Mouse (Mus musculus): ENCODE results near the gene Sfxn5.

The Sfxn5 gene

DNA sequence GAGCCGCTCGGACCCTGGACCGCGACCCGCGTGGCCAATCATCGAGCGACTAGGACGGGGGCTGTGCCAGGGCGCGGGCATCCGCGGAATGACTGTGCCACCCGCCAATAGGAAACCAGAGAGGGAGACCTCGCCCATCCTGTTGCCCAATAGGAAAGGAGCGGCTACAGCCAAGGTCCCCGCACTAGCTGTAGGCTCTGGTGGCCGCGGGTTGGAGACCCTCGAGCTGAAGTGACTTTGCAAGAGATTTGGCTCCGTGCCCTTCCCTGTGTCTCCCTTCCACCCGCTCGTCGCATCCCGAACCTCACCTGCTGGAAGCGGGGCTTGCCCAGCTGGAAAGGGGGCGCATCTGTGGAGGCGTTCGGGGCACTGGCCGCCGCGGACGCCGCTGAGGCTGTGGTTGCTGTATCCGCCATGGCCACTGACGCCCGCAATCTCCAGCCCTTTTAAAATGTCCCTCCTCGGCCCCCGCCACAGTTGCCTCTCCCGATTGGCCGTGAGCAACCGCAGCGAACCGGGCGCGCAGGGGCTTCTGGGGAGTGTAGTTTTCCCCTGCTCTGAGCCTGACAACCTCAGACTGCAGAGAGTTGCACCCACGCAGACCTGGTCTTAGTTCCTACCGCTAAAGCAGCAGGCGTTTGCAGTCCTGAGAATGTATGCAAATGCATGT, at the start of gene Sfxn5:
TSS of gene Sfxn5 (minus strand) at position 423 of the 670 bp plus-strand sequence.
- CTCF ChIA-PET = no interaction called here

DNA sequence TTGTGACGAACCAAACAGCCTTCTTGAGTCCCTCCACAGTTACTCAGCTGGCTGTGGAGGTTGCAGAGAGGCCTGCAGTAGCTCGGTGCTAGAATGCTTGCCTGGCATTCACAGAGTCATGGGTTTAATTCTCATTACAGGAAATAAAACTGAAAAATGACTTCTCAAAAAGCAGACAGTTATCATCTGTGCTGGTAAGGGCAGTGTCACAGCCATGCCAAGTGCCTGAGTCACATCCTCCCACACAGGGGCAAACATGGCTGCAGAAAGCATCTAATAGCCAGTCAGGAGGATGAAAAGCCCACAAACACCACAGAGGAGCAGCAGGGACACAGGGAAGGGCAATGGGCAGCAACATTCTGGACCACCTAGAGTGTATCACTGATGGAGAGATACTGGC, 49.6 kb upstream of the Sfxn5 start:
- CTCF ChIA-PET = no interaction called here

DNA sequence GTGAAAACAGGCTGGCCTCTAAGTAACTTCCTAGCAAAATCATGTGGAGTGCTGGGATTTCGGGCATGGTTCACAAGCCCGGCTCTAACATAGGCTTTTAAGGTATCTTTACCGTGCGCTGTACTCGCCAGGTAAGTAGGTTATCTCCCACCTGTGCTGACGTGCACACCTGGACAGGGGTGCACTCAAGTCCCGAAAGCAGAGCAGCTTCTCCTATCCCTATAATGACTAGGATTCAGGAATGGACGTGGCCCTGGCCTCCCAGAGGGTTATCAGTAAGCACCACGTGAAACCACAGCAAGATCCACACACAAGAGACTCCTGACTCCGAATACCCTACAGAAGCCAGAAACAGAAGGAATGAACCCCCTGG, 48.4 kb upstream of the Sfxn5 start:
- CTCF ChIA-PET = no interaction called here

DNA sequence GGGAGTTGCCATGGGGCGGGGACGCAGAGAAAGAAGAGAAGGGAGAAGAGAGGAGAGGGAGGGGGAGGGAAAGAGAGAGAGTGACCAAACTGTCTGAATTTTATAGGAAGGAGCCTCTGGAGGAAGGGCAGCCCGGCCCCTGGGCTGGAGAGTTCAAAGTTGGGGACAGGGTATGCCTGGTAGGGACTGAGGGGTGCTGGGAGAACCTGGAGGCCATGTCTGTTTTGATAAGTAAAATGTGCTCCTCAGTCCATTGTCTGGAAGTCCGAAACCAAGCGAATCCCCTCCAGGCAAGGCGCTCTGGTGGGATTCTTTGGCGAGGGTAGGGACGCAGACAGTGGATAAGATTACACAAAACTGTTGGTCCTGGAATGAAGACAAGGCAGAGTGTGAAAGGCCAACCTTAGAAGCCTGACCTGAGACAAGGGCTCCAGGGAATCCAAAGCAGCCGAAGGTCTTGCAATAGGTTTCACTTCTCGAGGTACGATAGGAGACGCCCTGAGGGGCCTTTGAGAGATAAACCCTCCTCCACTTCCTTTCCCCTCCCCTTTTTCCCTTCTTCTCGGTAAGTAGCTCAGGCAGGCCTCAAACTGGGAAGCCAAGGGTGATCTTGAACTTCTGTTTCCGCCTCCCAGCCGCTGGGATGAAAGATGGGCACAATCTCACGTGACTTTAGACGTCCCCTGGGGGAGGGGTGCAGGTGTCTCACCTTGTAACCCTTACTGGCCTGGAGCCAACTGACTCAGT, 47.9 kb upstream of the Sfxn5 start:
- CTCF ChIA-PET = interaction anchor here (0.7 to 0.8 kb wide), 3 partner anchors 14 to 103 kb away, joined by 3 to 6 read pairs (median 4); no protein-coding TSS in a partner anchor

DNA sequence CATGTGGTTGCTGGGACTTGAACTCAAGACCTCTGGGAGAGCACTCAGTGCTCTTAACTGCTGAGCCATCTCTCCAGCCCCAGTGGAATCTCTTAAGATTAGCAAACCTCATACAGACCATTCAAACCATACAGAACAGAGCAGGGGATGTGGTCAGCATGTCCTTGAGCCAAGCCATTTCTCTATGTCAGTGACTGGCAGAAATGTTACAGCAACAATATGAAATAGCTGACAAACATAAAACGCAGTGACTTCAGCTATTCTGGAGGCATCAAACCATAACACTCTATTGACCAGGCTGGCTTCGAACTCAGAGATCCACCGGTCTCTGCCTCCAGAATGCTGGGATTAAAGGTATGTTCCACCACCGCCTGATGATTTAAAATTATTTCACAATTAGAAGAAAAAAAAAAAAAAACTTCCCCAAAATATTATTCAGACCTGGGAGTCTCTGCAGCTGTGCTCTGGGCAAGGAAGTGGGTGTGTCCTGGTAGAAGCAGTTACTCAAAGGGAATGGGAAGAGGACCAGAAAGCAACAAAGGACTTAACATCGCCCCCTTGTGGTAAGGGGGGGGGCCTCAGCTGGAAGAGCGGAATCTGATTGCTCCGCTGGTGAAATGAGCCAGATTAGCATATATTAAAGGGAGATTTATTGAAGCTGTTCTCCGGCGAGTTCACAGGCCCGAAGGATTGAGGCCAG, 47.1 kb upstream of the Sfxn5 start:
- CTCF ChIA-PET = interaction anchor here (0.7 to 0.8 kb wide), 4 partner anchors 14 to 102 kb away, joined by 3 to 7 read pairs (median 5); no protein-coding TSS in a partner anchor

DNA sequence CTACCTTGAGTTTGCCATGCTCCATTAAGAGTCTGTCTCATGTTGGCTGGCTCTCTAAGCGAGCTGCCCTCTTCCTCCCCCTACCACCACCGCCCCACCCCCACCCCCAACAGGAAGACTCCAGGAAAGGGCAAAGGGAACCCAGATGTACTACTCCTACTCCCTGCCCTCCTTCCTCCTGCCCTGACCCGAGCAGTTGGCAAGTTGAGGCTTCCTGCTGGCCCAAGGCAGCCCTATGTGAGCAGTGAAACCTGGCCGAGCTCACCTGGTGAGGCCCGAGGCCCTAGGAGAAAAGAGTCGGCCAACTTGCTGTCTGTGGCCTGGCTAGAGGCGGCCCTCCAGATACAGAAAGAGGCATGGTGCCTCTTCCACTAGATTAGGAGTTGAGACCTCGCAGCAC, 45.4 kb upstream of the Sfxn5 start:
- CTCF ChIA-PET = interaction anchor here (0.7 kb wide), 1 partner anchor 1219 kb away, joined by 3 read pairs; no protein-coding TSS in a partner anchor

DNA sequence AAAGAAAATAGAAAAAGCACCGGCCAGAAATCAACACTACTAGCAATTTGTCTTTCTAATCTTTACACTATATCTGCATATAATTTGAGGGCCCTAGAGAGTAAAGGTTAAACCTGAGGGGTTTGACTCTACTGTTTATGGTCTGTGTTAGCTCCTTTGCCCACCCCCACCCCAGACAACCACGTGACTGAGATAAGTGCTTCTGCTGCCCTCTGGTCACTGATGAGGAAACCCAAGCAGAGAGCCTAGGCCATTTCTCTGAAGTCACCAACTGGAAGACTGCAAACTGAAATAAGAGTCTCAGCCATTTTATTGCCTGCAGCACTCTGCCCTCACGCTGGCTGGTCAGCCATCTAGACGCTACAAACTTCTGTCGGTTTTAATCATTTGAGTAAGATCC, 44.7 kb upstream of the Sfxn5 start:
- CTCF ChIA-PET = interaction anchor here (1.1 kb wide), 1 partner anchor 9 kb away, joined by 4 read pairs; no protein-coding TSS in a partner anchor

DNA sequence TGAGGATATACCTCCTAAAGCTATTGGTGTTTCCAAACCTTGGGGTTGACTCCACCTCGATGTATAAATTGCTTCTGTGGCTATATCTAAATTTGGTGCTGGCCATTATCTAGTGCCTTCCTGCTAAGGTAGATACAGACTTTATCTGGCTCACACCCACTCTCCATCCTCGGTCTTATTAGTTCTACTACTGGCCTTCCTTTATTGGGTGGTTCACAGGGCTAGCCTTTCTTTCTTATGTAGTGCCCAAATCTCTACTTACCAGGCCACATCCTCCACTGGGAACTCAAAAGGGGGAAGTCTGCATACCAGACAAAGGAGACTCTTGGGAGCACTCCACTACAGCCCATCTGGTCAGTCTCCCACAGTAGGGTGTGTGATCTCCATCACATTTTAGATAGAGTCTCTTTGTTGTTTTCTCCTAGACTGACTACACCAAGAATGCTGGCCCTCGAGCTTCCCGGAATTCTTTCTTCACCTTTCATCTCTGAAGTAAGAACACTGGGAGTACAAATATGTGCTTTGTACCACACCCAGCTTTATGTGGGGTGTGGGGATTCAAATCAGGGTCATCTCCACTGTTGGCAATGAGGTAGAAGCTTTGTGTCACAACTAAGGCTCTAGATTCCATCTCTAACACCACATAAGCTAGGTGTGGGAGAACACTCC, 44.0 kb upstream of the Sfxn5 start:
- CTCF ChIA-PET = interaction anchor here (0.6 to 1.1 kb wide), 2 partner anchors 10 to 20 kb away, joined by 3 to 4 read pairs; no protein-coding TSS in a partner anchor

DNA sequence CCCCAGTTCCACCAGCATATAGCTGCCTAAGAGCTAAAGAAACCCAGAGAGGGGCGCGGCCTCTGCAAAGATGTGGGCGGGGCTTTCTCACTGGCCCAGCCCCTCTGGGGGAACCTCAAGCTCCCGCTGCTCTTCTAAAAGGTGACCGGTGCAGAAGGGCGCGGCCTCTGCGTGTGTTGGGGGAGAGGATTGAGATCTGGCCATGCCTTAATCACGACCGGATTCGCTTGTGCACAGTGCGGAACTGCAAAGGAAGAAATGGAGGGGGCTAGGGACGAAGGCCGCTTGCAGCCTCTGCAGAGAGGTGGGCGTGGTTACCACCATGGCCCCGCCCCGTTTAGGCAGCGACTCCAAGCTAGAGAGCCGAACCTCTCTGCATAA, 41.5 kb upstream of the Sfxn5 start:
- CTCF ChIA-PET = no interaction called here

DNA sequence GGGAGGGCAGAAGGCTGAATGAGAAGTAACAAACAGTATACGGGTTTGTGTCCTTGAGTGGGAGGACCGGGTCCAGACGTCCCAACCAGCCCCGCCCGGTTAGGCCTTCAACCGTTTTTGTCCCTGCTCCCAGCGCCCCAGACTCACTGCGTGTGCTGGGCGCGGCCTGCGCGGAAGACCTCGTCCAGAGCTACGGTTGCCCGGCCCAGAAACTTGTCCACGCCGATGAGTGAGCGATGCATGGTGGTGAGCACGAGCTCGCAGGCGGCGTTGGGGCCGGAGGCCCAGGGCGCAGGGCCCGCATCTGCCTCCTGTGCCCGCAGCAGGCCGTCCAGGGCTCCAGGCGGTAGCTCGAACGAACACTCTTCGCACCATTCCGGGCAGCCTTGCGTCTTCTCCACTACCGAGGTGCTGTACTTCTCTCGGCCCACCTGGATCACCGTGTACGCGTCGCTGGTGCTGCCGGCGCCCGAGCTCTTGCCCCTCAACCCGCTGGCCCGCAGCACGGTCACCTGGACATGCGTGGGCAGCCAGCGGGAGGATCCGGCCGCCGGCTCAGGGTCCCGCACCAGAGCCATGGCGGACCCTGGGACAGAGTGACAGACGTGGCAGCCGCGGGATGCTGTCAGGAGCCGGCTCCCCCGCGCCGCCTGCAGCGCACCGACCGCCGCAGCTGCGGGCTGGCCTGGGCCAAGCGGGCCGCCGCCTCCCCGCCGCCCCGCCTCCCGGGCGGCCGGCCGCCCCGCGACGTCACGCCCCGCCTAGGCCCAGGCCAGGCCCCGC, 40.9 kb upstream of the Sfxn5 start, which contains the start of gene Rab11fip5:
TSS of gene Rab11fip5 (minus strand) at position 684 of the 783 bp plus-strand sequence.
- CTCF ChIA-PET = no interaction called here

DNA sequence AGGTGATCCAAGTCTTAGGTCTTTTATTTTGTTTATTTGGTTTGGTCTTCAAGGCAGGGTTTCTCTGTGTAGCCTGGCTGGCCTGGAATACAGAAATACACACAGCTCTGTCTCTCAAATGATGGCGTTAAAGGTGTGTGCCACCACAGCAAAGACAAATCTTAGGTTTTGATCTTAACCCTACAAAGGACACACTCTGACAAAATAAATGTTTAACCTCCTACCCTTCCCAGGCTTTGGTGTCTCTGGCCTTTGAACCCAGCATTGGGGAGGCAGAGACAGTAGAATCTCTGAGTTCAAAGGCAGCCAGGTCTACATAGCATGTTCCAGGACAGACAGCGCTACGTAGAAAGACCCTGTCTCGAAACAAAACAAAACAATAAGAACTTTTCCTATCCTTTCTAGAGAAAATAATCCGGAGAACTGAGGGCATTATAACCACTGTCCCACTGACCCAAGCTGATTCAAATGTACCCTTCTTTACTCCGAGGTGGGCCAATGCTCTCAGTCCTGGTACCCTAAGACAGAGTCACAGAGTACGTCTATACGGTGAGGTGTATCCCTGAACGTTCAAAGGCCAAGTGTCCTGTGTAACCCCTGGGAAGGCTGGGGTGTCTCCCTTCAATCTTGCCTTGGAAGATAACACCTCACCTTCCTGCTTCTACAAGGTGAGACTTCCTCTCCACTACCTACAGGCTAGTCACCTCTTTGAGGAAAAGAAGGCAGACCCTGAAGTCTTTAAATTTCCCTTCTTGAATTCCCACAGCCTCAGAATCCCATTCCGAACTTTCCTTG, 40.0 kb upstream of the Sfxn5 start:
- CTCF ChIA-PET = no interaction called here

DNA sequence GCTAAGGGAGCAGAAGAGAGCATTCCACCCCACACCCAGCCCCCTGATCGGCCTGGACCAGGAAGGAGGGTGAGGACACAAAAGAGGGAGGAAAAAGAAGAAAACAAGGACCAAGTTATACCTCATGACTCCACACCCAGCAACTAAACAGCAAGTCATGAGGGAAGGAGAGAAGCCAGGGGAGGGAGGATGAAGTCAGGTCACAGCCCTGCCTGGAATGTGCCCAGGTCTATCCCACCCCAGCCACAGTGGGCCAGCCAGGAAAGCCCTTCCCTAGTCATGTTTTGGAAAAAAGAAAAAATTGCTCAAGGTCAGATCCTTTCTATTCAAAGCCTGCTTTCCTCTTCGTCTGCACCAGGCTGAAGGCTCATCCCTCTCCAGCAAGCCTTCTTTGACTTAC, 39.3 kb upstream of the Sfxn5 start:
- CTCF ChIA-PET = no interaction called here

DNA sequence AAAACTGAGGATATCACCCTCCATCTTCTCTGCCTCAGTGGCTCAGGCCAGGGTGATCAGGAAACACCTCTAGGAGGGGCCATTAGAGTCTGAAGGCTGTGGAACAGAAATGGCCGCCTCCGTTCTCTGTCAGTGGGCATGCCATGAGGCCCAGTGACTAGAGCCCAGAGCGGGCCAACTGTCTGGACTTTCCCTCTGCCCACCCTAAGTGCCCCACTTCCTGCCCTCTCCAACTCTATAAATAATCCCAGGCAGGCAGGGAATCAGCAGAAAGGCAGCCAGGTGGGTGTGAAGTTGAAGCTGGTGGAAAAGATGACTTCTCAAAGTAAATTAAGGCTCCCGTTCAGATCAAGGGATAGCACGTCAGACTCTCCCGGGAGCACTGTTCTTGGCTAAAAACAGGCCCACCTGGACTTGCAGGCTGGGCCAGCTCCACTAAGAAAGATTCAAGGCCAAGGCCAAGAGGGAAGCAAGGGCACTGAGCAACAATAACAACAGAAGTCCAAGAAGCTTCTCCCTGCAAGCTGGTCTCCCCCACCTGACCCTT, 38.7 kb upstream of the Sfxn5 start:
- CTCF ChIA-PET = no interaction called here

DNA sequence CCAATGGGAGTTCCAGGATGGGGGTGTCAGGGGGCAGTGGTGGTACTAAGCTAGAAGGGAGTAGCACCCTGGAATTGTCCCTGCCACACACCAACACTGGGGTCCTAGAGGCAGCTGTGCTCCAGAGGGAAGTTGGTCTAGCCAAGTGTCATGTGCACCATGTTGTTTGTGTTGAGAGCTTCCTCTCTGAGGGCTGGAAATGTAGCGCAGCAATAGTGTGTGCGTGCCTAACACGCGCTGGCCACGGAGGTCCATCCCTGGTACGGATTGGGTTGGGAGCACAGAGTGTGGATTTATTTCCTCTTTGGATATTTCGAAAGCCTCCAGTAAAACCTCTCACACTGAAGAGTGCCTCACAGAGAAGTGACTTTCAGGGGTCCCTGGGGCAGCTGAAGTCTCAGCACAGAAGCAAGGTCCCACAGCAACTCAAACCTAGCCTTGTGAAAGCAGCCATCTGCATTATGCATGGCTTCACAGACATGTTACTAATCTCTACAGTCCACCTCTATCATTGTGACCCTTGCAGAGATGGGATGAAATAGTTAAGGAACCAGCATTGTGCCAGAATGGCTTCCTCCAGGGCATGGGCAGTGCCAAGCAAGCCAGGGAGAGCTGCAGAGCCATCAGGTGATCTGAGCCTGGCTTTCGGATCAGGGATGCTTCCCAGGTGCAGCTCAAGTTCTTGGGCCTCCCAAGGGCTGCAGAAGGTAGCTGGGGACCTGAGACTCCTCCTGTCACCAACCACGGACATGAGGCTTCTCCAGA, 37.6 kb upstream of the Sfxn5 start:
- CTCF ChIA-PET = no interaction called here

DNA sequence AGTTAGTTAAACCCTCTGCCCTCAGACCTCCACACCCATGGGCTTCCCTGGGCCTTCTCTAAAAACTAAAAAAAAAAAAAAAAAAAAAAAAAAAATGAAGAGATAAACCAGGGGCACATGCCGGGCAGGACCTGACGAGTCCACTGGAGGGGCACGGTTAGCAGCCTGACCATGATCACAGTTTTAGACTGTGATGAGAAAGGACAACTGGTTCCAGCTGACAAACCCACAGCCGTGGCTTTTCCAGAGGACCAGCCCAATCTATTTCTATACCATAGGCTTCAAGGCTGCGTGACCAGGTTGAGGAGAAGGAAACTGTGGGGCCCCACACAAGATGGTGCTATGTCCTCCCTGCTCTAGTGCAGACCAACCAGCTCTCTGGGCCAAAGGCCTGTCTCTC, 36.8 kb upstream of the Sfxn5 start:
- CTCF ChIA-PET = no interaction called here

DNA sequence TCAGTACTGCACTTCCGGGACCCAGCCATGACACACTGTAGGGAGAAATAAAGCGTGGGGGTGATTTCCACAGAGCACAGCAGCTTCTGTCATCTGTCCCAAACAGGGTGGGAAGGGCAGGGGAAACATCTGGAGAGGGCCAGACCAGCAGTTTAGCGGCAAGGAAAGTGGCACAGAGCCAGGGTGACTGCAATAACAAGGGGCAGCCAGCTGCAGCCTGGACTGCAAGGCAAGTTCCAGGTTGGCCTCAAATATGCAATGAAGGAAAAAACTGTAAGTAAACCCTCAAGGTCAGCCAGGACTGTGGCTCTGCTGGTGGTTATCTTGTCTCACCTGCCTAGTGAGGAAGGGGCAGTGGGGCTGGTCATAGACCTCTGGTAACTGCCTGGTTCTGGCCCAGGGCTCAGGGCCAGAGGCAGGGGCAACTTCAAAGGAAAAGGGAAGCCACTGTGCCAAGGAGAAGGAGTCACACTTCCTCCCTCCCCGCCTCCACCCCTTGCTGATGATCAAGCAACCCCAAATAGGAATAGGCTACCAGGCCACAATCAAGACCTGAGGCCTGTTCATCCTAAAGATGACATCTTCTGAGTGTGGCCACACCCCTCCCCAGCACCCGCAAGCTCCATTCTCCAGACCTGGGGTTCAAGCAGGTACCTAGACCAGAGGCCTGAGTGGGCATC, 36.1 kb upstream of the Sfxn5 start:
- CTCF ChIA-PET = no interaction called here

DNA sequence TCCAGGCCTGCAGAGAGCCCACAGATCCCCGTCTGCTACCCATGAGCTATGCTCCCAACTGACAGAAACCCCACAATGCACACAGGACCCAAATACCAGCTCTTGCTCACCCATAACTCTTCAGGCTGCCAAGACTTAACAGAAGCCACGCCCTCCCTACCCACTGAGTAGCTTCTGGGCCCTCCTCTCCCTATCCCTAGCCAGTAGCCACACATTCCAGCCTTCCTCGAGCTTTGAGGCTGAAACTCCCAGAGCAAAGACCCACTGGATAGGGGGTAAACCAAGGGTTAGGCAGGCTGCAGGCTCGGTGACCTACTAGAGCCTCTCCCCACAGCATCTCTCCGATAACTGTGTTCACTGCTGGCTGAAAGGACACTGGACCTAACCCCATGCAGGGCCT, 35.5 kb upstream of the Sfxn5 start:
- CTCF ChIA-PET = no interaction called here

DNA sequence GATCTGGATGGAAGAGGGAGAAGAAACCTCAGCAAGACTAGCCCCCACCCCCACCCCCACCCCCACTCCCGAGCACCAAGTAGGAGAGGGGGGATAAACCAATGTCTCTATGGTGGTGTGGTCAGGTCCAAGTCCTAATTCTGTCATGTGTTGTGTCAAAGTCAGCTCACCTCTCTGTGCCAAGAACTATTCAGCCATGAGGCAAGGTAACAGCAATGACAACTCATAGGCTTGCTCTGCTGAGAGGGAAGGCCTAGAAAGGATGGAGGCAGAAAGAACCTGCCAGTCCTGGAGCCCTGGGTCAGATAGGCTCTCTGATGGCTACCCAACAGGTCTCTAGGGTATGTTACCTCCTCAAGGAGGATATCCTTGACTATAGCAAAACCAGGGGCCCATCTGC, 34.9 kb upstream of the Sfxn5 start:
- CTCF ChIA-PET = no interaction called here

DNA sequence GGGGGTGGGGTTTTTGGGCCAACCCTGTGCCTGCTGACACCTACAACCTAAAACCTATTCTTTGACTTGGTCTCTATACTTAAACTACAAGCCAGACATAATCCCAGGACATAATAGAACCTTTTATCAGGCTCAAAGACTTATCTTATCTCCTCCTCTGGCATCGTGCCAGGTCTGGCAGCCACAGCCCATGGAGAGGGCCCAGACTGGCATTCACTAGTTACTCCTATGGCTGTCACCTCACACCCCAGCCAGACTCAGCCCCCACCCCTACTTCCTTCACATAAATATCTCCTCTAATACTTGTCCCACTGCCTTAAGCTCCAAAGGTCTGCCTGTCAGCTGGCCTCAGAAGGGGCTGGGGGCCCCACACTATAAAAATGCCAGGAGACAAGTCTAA, 33.2 kb upstream of the Sfxn5 start:
- CTCF ChIA-PET = interaction anchor here (0.5 kb wide), 1 partner anchor 14 kb away, joined by 6 read pairs; no protein-coding TSS in a partner anchor

Data from spleen, embryonic (tissue).